Mouse (Mus musculus): ENCODE measurements around the gene Fam198b.

Gene Fam198b

GRCm38 (mm10) chr3:79983961-79984419 lies 99.7 kb downstream of the Fam198b start:
- in situ Hi-C loops (cut with MboI, MseI) = no loop called here

GRCm38 (mm10) chr3:79984542-79984941 lies 100.2 kb downstream of the Fam198b start:
- in situ Hi-C loops (cut with MboI, MseI) = no loop called here

- in situ Hi-C loops (cut with MboI, MseI) = no loop called here
These were observed 104.9 kb downstream of the Fam198b start for GRCm38 (mm10) chr3:79989250-79989649.

- in situ Hi-C loops (cut with MboI, MseI) = no loop called here
These were observed 105.6 kb downstream of the Fam198b start for GRCm38 (mm10) chr3:79989911-79990310.

GRCm38 (mm10) chr3:79990480-79990879 lies 106.1 kb downstream of the Fam198b start:
- in situ Hi-C loops (cut with MboI, MseI) = no loop called here

GRCm38 (mm10) chr3:79994029-79994539 lies 109.8 kb downstream of the Fam198b start:
- in situ Hi-C loops (cut with MboI, MseI) = no loop called here

- in situ Hi-C loops (cut with MboI, MseI) = no loop called here
These were observed 111.4 kb downstream of the Fam198b start for GRCm38 (mm10) chr3:79995726-79996125.

Measured in regulatory T cell (primary cell).